In the genomic region with DNA sequence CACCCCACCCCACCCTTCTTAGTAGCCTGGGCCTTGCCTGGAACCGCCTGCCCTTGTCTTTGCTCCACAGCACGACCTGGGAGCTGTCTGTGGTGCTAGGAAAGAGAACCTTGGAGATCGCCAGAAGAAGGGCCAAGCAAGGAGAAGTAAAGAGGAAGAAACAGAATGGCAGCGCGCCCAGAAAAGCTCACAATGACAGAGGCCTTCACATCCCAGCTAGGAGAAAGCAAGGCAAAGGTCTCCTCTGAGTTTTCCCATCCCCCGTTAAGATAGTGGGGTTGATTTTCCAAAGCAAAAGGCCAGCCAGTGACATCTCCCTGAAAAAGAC, we compare ENCODE assay signal across 12 mouse cellular contexts. TPM values are rescaled to one million over a fixed set of nuclear protein-coding genes. Genes with fewer than 3 reads are reported as not detected.
DNase-seq lines count a peak whose midpoint lies in the region; ATAC-seq lines count a peak whose summit lies in the region.
"Had no signal": no experiment of that assay in that cellular context is flagged by ENCODE, and none has a peak within 500 bp of the region (broad histone marks: within the 10 kb centered on the region; RNA-seq: fewer than 3 reads in every experiment).

No protein-coding gene starts in this region.

- H3K36me3 ChIP-seq in heart, embryonic 13.5 days, result no peaks in the 10 kb centered on the region
- no peaks in the 10 kb centered on the region for H3K36me3 ChIP-seq in limb, embryonic 11.5 days (ENCODE audit: control insufficient read depth, insufficient read depth, low read length)

- peaks cover 16% of the 10 kb centered on the region for H3K4me1 ChIP-seq in heart, embryonic 13.5 days
- H3K4me1 ChIP-seq in limb, embryonic 11.5 days (ENCODE audit: control insufficient read depth, insufficient read depth, low read length), result 0 out of 2 replicates have a peak, but pooled peaks cover 10% of the 10 kb centered on the region

- H3K4me2 ChIP-seq in heart, embryonic 13.5 days, result no peak overlapping the region
- H3K4me2 ChIP-seq in limb, embryonic 11.5 days (ENCODE audit: low read depth, severe bottlenecking), result no peak overlapping the region

- no peak for DNase-seq in heart, postnatal 14 days
- peak; percentile 3 for DNase-seq in 416B (ENCODE audit: low read depth)
- peak; percentile 48 for DNase-seq in cerebellum, adult 8-10 months
- peak; percentile 71 for DNase-seq in limb, embryonic 11.5 days (ENCODE audit: low spot score)
- DNase-seq in gastrocnemius, postnatal 10 days, result no peak
- DNase-seq in right cerebral cortex, adult 2 months (ENCODE audit: low spot score in 2 of 2), result no peak
- no peak for DNase-seq in liver
- DNase-seq: kidney, postnatal 14 days had no signal

- intact Hi-C loops in heart, postnatal 14 days (cut with DNase I), result no loop called here

- no peak for ATAC-seq in heart, embryonic 13.5 days (ENCODE audit: extremely low read depth, insufficient number of reproducible peaks, low FRiP score, low TSS enrichment)
- ATAC-seq in limb, embryonic 11.5 days (ENCODE audit: insufficient number of reproducible peaks, low FRiP score, low TSS enrichment, low read depth), result no peak

- H3K9ac ChIP-seq in heart, embryonic 13.5 days, result no peak overlapping the region
- no peak overlapping the region for H3K9ac ChIP-seq in limb, embryonic 11.5 days (ENCODE audit: low read length)

- H3K9me3 ChIP-seq in heart, embryonic 13.5 days, result no peaks in the 10 kb centered on the region
- no peaks in the 10 kb centered on the region for H3K9me3 ChIP-seq in limb, embryonic 11.5 days (ENCODE audit: control insufficient read depth, low read length)

- peaks cover 97% of the 10 kb centered on the region for H3K27me3 ChIP-seq in heart, embryonic 13.5 days (replicated peaks)
- H3K27me3 ChIP-seq in limb, embryonic 11.5 days (ENCODE audit: control insufficient read depth, insufficient read depth, low read length), result peaks cover 78% of the 10 kb centered on the region

- 2% methylated on average over 6 of the region's 6 CpGs for WGBS in heart, embryonic 13.5 days
- WGBS in limb, embryonic 11.5 days, result 2% methylated on average over 6 of the region's 6 CpGs

- peak overlapping the region; percentile 11; the same call in 1 of the 2 replicates for H3K4me3 ChIP-seq in heart, embryonic 13.5 days
- no peak overlapping the region for H3K4me3 ChIP-seq in limb, embryonic 11.5 days (ENCODE audit: low read depth, low read length)

- no peak overlapping the region for H3K27ac ChIP-seq in heart, embryonic 13.5 days (replicated peaks)
- H3K27ac ChIP-seq in limb, embryonic 11.5 days (replicated peaks; ENCODE audit: low read depth, low read length), result no peak overlapping the region

RNA-seq across cellular contexts. Expression of a gene that starts 9.2 kb away (rescaled TPM):
- not detected in 2 replicates for polyA plus RNA-seq in heart, embryonic 13.5 days (2015; fragmentation: Nextera tagmentation; extraction: Ambion mirVana)
- total RNA-seq in heart, postnatal 14 days (2021), result not detected
- polyA plus RNA-seq in limb, embryonic 11.5 days (2014; fragmentation: Nextera tagmentation; extraction: Ambion mirVana), result not detected in 2 replicates
- total RNA-seq in gastrocnemius, postnatal 10 days (2021), result not detected
- total RNA-seq: heart, adult 8-10 months; liver, adult 2 months; monocyte, adult 5-6 weeks had no signal
- polyA plus RNA-seq: liver, adult 2 months had no signal

Comparison
In these comparisons a context has a peak if more than half of its experiments do, and no peak if none do; other contexts are left out.
1. DNase-seq: peak in 416B (single experiment), cerebellum, adult 8-10 months (single experiment) and limb, embryonic 11.5 days (single experiment); none in heart, postnatal 14 days (0 of 2), gastrocnemius, postnatal 10 days (single experiment), right cerebral cortex, adult 2 months (0 of 2) and liver (single experiment).